Mouse (Mus musculus) lung, adult 2 months (tissue): ENCODE data around the gene Ptpn7.

Source experiments
- CTCF ChIP-seq: fragments of 200-500 bp; IDR thresholded peaks from 2 replicates; pipeline ENCODE4 v1.5.1; 2011; ENCODE audit warnings: mild to moderate bottlenecking, low read length, control low read depth; ENCODE audit not compliant: insufficient read depth
- POLR2A ChIP-seq: fragments of 200-500 bp; IDR thresholded peaks from 2 replicates; pipeline ENCODE4 v1.6.1; 2011; ENCODE audit warnings: low read depth, mild to moderate bottlenecking, control low read depth, low read length, borderline replicate concordance; ENCODE audit errors: extremely low read depth

- TF ChIP-seq CTCF: no peak
- TF ChIP-seq POLR2A: no peak
Observed at GRCm38 (mm10) chr1:135085296-135085871, 47.1 kb upstream of the Ptpn7 start.
